Mouse (Mus musculus) heart, adult 18-20 months (tissue): ENCODE results near the gene Kcng1. TPM values are rescaled to one million over a fixed set of nuclear protein-coding genes. Genes with fewer than 3 reads are reported as not detected.

Source experiments
- DNase-seq, 2 experiments: peaks; one replicate each; pipeline ENCODE4 v3.0.0; 2021 to 2022; ENCODE audit warnings: mixed read lengths in 1 of 2
- long read RNA-seq, 2 experiments: library from polyadenylated mRNA; stranded (forward); transcript quantifications; one replicate each; pipeline ENCODE4 v2.0.0; 2021
- total RNA-seq, 2 experiments: library from RNA; stranded (reverse); gene quantifications; 2 replicates each; pipeline ENCODE4 v1.2.3; 2021

Kcng1 gene
- not detected for total RNA-seq
- long read RNA-seq, experiment 1: 0 reads
- long read RNA-seq, experiment 2: 0 reads

DNA sequence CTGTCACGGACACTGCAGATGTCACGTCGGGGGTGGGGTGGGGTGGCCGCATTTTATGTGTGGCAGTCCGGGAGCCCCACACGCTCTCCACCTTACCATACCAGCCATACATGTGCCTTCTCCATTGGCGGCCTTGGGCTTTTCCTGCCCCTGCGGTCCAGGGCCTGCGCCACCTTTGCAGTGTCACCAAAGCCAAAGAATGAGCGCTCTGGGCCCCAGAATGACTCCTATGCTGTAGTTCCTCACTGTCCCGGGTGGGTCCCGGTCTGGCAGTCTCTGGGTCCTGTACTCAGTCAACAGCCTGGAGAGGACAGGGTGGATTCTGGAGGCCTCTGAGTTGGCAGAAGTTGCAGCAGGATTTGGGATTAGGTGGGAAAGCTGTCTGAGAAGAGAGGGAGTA lies at the start of gene Kcng1:
Gene Kcng1, minus strand, starts transcription at position 155 of the 400 bp plus-strand sequence.
- no peak for DNase-seq

DNA sequence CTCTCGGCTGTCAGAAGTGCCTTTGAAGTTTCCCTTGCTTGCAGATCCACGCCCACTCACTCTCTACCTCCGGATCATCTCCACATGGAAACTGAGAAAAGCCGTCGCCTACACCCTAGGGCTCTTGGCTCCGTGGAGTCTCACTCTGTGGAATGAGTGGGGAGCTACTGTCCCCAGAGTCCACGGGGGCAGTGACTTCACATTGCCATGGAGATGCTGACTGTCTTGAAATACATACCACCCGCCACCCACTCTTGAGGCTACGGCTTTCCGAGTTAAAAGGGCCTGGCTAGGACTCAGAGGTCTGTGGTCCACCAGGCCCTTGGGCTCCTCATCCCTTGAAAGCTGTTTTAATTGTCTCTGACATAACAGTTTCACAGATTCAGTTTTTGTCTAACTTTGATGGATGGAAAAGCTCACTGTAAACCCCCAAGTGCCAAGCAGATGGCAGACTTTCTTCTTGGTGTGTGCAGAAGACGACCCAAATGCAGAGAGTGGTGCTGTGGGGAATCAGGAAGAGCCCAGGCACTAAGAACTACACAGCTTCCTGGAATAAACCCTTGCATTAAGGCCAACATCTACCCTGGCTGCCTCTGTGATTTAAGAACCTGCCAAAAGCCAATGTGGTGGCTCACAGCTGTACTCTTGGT lies 49.0 kb upstream of the Kcng1 start:
- DNase-seq: no peak

DNA sequence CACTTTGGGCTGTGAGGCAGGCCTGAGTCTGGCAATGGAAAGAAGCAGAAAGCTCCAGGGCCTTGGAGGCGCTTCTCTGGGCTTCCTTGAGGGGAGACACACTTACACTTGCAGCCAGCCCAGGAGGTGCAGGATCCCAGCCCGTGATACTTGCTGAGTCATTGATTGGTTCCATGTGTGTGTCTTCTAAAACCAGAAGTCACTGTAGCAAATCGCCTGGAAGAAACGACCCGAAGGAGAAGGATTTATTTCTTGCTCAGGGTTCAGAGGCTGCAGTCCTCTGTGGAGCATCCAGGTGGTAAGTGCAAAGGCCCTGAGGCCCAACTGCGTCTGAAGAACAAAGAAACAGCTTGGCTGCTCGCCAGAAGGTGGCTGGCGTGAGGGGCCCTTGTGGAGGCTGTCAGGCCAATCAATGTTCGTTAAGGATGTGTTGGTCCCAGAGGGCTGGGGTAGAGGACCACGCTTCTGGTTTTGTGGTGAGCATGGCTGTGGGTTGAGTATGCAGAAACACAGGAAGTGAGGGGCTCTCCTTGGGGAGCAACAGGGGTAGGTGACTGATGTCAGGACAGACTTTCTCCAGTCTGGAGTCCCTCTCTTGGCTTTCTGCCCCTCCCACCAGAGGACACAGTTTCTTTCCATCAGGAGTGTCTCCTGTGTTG lies 40.3 kb upstream of the Kcng1 start:
- DNase-seq: no peak

DNA sequence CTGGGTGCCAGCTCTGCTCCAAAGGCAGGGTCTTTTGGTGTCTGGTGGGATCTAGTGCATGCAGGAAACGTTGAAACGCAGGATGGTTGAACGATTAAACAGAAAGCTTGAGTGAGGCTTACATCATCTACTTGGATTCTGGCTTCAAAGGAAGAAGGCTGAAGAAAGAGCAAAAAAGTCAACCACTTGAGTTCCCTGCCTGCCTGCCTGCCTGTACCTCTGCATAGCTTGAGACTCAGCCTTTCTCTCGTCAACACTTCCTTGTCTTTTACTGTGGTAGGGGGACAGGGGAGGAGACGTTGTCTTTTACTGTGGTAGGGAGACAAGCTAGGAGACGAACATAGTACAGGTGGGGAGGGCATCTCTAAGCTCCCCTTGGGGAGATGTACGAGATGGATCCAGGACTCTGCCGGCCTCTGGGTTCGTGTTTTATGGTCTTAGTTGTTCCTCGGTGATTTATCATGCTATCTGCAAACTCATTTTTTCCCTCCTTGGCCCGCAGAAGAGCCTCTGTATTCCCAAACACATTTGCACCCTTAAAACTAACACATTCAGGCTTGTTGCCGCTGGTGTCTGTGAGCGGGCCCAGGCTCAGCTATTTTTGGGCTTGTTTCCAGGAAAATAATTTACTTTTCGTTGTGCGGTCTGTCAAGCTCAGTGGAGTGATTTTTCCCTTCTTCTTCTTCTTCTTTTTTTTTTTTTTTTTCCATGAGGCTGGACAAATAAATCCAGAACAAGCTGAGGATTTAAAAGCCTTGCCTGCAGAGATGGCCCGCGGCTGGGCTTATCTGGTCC lies 39.0 kb upstream of the Kcng1 start:
- DNase-seq: no peak

DNA sequence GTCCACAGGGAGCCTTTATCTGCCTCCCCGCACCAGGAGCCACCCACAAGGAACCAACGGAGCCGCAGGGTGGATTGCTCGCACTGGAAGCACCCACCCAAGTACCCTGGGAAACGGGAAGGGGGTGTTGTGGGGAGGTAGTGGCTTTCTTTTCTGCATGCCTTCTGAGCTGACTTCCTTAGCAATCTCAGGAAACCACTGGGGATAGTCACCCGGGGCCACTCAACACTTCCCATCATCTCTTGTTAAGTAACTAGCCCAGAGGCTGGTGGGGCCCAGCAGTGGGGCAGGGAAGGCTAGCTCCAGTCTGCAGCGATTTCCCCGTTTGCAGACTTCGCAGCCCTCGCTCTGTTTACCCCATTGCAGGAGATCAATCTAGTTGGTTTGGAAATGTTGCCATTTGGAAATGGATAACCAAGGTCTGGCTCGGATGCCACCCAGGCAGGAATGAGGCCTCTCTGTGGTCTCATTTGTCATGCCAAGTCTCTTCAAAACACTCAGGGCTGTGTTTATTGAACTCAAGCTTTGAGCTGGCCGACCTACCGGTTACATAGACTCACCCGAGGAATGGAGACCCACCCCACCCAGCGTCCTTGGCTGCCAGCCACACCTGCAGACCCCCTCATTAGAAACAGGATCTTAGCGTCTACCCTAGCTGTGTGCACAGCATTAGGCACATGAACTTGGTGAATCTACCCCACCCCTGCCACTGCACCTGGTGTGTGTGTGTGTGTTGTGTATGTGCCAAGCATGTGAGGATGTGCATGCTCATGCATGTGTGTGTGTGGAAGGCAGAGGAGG lies 33.3 kb upstream of the Kcng1 start:
- DNase-seq: no peak

DNA sequence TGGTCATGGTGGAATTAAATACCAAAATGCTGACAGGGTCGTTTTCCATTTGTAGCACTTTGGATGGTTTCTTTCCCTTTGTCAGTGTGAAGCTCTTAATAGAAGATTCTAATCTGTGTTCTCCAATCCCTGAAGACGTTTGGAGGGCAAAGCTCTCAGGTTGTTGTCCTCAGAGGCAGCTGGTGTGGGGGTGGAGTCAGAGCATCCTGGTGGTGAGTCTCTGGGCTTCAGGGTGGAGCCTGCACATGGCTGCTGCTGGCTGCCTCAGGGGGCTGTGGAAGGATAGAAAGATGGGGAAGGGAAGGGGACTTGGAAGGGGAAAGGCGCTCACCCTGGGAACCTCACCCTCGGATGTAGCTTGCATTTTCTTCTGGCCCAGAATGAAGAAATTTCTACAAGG lies 31.0 kb upstream of the Kcng1 start:
- no peak for DNase-seq

DNA sequence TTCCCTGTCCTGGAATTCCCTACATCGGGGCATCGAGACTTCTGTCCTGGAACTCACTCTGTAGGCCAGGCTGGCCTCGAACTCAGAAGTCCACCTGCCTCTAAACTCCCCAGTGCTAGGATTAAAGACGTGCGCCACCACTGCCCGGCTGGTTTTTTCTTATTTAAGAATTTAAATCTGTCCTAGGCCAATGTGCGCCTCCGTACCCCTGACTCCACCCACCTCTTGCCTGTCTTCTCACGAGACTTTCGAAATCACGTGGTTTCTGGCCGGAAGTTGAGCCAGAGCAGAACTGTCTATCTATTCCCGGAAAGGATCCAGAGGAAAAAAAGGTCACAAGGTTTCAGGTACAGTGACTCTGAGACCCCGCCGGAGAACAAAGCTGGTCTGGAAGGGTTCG lies 29.5 kb upstream of the Kcng1 start:
- no peak for DNase-seq

DNA sequence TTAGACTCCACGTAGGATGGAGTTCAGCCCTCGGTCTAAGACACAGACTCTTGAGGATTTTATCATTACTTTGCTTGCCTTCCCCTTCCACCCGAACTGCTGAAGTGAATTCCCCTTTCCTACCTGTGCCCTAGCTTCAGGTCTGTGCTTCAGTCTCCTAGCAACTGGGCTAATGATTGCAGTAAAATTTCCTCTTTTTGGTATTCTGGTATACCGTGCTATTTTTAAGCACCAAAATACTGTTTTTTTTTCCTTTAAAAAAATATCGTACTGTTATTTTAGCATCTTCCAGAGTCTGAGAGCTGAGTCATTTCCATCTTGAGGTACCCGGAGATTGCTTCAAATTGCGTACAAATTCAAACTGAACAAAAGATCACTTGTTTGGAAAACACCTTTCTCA lies 27.4 kb upstream of the Kcng1 start:
- no peak for DNase-seq

DNA sequence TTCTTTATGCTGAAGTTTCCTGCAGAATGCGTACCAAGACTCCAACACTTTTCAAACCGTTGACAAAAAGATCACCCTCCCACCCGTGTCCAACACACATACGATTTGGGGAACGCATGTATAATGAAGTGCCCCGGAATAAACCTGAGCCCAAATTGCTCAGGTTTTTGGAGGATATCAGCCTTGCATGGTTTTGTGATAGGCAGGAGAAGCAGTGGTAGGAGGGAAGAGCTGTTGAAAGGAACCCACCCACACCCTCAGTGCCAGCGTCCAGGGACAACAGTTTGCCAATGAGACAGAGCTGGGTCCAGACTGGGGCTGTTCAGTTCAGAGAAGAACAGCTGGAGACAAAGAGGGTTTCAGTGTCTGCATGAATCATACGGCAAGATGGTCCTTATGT lies 18.1 kb upstream of the Kcng1 start:
- no peak for DNase-seq

DNA sequence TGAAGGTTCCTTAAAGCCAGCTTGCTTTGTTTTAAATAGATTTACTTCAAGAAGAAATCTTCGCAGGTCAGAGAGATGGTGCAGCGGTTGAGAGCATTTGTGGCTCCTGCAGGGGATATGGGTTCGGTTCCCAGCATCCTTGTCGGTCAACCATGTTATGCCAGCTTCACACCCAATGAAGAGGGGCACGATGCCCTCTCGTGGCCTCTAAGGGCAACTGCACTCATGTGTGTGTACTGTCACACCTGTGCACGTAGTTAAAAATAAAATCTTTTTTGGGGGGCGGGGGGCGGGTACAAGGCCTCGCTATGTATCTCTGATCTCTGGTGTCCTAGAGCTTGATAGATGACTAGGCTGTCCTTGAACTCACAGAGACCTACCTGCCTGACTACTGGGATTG lies 15.0 kb upstream of the Kcng1 start:
- DNase-seq: no peak

DNA sequence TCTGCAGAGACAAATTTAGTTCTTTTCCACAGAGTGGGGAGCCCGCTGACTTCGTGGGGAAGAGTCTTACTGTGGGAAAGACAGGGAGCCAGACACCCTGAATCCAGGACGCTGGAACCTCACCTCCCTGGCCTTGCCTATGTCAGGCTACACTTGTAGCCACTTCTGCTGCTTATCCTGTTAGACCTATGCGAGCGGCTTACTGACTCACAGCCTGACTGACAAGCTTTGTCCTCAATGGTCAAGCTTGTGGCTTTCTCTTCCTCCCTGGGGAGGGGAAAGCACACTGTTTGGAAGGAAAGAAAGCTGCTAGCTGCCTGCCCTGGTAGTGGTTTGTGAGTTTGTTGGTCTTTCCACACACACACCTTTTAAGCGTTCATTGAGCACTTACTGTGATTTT lies 11.0 kb upstream of the Kcng1 start:
- no peak for DNase-seq

DNA sequence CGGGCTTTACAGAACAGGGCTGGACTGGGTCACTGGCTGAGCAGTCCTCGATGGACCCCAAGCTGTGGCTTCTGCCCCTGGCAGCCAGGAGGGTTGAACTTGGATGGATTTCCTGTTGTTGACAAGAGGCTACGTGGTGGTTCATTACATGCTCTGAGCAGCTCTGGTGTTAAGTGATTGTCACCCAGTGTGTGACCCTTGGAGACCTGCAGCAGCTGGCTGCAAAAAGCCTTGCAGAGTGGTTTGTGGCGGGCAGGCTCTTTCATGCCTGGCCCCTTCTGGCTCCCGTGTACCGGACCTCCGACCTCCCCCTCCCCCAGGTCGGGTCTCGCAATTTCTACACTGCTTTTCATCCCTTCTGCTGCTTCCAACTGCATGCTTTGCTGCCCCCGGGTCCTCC lies 10.5 kb upstream of the Kcng1 start:
- no peak for DNase-seq

DNA sequence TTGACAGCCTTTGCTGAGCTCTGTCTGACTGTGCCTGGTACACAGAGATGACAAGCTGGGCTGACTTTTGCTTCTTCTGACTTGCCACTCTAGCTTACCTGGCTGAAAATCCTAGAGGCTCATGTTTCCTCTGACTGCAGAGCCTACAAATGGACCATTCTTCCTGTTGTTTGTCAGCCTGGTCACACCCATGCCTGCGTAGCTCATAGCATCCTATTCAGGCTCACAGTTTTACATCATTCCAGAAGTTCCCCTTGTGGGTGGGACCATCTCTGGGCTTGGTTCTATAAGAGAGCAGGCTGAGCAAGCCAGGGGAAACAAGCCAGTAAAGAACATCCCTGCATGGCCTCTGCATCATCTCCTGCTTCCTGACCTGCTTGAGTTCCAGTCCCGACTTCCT lies 8.3 kb upstream of the Kcng1 start:
- no peak for DNase-seq

DNA sequence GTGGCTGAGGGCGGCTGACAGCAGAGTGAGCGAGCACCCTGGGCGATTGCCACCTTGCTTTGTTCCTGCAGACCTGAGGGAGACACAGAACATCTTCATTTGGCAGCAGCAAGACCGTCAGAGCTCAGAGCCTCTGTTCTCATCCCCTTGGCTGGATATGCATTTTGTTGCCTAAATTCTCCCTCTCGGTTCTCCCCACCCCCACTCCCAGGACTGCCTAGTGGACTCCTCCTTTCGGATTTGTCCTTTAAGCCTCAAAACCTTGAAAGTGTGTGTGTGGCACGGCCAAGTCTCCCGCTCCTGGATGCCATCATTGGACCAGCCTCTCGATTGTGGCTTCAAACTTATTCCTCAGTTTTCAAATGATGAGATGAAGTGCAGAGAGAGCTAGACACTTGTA lies 7.5 kb upstream of the Kcng1 start:
- no peak for DNase-seq

DNA sequence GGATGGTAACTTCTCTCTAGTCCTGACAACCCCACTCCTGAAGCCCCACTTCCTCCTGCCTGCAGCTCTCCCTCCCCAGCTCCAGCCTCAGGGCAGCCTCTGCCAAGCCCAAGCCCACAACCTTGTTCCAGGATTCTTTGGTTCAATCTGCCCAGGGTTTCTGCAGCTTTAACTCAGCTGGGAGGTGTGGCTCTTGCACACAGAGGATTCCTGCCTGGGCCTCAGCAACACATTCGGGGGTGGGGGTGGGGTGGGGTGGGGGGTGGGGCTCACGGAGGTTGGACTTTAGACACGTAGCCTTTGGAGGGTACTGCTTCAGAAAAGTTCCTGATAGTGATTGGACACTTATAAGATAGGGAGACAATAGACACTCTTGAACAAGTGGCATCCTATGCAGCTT lies 5.5 kb upstream of the Kcng1 start:
- no peak for DNase-seq

DNA sequence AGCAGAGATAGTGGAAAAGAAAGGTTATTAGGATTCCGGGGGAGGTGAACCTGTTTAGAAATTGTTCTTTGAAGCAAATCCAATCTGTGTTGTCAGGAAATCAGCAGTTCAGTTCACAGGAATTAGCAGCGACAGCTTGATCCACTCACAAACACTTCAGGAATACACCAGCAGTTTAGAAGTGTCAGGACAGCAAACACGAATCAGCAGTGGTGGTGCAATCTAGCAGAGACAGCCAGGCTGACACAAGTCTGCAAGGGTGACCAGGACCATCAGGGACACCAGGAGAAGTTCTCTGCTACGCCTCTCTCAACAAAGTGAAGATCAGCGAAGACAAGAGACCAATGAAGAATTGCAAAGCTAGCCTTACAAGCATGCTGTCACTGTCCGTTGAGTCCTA lies 3.6 kb upstream of the Kcng1 start:
- DNase-seq: no peak

DNA sequence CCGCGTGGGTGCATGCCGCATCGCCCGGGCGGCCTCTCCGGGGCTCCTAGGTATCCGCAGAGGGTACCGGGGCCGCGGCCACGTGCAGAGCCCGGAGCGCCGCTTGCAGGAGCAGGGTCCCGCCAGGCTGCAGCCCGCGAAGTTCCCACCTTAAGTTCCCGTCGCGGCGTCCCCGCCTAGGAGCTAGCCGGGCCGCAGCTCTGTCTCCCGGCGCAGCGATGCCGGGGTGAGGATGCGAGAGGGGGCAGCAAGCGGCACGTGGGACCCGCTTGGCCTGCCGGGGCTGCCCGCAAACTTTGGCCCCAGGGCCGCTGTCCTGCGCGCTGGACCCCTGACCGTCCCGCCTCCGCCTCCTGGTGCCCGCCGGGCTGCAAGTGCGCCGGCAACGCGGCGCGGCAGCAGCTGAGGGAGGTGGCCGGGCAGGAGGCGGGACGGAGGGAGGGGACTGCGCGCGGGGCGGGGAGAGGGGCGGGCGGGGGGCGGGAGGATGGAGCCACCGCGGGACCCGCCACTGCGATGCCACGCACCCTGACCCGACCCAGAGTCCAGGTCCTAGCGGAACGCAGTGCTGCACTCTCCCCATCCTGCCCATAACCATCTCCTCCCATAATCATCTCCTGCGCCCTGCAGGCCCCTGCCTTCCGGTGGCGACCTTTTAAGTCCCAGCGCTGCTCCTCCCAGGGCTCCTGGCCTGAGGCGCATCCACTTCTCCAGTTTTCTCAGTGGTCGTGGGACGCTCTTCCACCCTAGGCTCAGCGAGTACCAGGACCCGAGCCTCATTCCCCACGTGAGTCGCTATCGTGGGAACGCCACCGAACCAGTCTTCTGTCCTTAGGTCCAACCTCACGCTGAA lies 581 bp downstream of the Kcng1 start:
- DNase-seq: peak; percentile 8 to 13

DNA sequence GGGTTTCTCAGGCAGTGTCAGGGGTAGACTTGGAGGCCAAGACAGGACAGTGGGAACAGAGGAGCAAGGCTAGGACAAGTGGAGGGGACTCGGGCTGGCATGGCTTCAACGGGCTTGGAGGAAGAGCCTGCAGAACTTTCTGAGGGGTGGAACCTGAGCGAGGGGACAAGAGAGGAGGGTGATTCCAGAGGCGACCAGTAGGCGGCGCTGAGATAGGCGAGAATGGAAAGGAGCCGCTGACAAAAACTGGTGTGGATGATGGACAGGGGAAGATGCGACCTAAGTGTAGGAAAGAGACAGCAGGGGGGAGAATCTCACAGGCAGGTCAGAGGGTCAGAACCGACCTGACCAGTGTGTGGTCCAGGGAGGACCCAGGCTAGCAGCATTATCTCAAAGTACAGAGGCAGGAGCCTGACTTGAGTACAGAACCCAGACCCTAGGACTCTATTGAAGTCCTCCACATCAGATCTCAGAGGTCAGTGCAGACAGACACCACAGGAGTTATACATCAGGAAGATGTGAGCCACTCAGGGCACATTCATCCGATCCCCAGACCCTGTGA lies 7.1 kb downstream of the Kcng1 start:
- DNase-seq: peak; percentile 30 to 81

DNA sequence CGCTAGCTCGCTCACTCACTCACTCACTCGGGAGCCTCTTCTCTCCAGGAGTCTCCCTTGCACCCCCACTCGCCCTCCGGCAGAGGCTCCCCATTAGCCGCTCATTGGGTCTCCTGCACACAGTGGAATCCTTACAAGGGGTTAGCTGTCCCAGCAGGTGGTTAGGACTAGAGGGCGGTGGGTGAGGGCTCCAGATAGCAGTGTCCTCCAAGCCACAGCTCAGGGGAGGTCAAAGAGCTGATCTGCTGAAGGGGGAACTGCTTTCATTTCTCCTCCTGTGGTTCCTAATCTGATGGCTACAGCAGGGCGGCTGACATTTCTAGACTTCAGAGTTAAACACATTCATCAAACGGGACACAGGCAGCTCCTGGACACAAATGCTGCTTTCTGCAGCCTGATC lies 8.1 kb downstream of the Kcng1 start:
- DNase-seq: no peak

DNA sequence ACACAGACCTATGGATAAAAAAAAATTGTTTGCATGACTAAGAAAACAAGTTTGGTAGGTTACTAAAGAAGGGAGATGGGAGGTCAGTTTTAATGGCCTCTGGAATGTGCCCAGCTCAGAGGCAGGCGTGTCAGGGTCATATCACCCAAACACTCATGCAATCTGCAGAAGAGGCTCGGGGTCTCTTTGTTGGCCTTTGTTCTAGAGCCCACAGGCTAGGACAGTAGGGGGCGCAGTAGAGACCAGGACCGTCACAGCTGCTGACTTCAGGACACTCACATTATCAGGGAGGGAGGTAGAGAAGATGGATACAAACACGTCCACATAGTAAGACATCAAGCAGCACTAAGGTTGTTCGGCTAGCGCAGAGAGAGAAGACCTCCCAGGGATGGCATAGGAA lies 13.5 kb downstream of the Kcng1 start:
- DNase-seq: no peak

DNA sequence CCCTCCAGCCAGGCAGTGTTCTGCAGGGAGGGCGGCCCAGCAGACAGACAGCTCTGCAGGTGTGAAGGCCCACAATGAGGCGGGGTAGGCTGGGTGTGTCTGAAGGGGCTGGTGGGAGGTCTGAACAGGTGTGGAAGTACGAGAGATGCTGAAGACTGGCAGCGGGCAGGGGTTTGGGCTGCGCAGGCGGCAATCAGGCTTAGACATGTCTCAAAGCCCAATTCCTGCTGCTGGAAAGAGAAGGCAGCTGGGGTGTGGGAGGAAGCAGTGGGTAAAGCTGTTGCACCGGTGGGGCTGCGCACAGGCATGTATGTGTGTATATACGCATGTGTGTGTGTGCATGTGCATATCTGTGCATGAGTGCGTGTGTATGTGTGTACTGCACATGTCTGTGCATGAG lies 20.6 kb downstream of the Kcng1 start:
- no peak for DNase-seq
